Mouse (Mus musculus): Measurements from ENCODE around the gene Tmem221.

The Tmem221 gene

GRCm38 (mm10) chr8:71505979-71506378, 52.7 kb downstream of the Tmem221 start:
- no peak for DNase-seq

GRCm38 (mm10) chr8:71505326-71505725, 53.3 kb downstream of the Tmem221 start:
- DNase-seq: no peak

- DNase-seq: no peak
Observed at GRCm38 (mm10) chr8:71504349-71504748, 54.3 kb downstream of the Tmem221 start.
